Mouse (Mus musculus) ES-Bruce4 (cell line): Measurements from ENCODE around the gene Pou2f3. TPM values are rescaled to one million over a fixed set of nuclear protein-coding genes. Genes with fewer than 3 reads are reported as not detected.

Experiments used
- H3K27ac ChIP-seq: 2 replicates; pipeline ENCODE4 v1.5.1; 2012; ENCODE audit warnings: low read length, inconsistent platforms; ENCODE audit not compliant: insufficient read depth
- H3K27me3 ChIP-seq: 2 replicates; pipeline ENCODE4 v1.6.1; 2012; ENCODE audit warnings: mild to moderate bottlenecking, low read length, inconsistent platforms; ENCODE audit not compliant: control insufficient read depth, poor library complexity, insufficient read depth, severe bottlenecking
- H3K36me3 ChIP-seq: 2 replicates; pipeline ENCODE4 v1.6.1; 2012; ENCODE audit warnings: inconsistent platforms, mild to moderate bottlenecking, low read length, moderate library complexity; ENCODE audit not compliant: control insufficient read depth, poor library complexity, insufficient read depth, severe bottlenecking
- H3K4me1 ChIP-seq: one replicate; pipeline ENCODE4 v1.8.1; 2011; ENCODE audit warnings: low read length; ENCODE audit not compliant: control insufficient read depth, insufficient read depth
- H3K4me3 ChIP-seq: 2 replicates; pipeline ENCODE4 v1.5.1; 2011; ENCODE audit warnings: low read depth, mild to moderate bottlenecking, low read length
- H3K9ac ChIP-seq: 2 replicates; pipeline ENCODE4 v1.6.1; 2012; ENCODE audit warnings: low read depth, mild to moderate bottlenecking, inconsistent platforms; ENCODE audit not compliant: poor library complexity, severe bottlenecking
- H3K9me3 ChIP-seq: replicated peaks from 2 replicates; pipeline ENCODE4 v1.6.1; 2012; ENCODE audit warnings: mild to moderate bottlenecking, low read length, inconsistent platforms; ENCODE audit not compliant: control insufficient read depth, poor library complexity, insufficient read depth, severe bottlenecking
- CTCF ChIP-seq: IDR thresholded peaks from one replicate; pipeline ENCODE4 v1.8.1; 2011; ENCODE audit warnings: low read depth, low read length
- EP300 ChIP-seq: IDR thresholded peaks from 2 replicates; pipeline ENCODE4 v1.6.1; 2011; ENCODE audit warnings: low read depth, low read length; ENCODE audit not compliant: insufficient read depth
- POLR2A ChIP-seq: IDR thresholded peaks from one replicate; pipeline ENCODE4 v1.8.1; 2011; ENCODE audit warnings: low read length; ENCODE audit not compliant: insufficient read depth
- polyA plus RNA-seq: library from polyadenylated mRNA; stranded (reverse); fragments of >200 nt; gene quantifications from 2 replicates; pipeline ENCODE4 v1.2.4, GENCODE M21; 2011; ENCODE audit warnings: low read depth; ENCODE audit not compliant: missing spikeins, insufficient read depth, insufficient read length

The Pou2f3 gene
- polyA plus RNA-seq, 1 experiment, result 2.4 TPM

- TF ChIP-seq EP300 (no peak), CTCF (no peak), POLR2A (no peak)
- H3K9ac ChIP-seq, result no peak overlapping the region
- H3K4me3 ChIP-seq, result no peak overlapping the region
- H3K36me3 ChIP-seq, result no peaks in the 10 kb centered on the region
- no peak overlapping the region for H3K27ac ChIP-seq
- no peaks in the 10 kb centered on the region for H3K9me3 ChIP-seq
- no peaks in the 10 kb centered on the region for H3K4me1 ChIP-seq
- H3K27me3 ChIP-seq, result no peaks in the 10 kb centered on the region
Observed at GRCm38 (mm10) chr9:43116997-43117336, 93.2 kb downstream of the Pou2f3 start.

DNA sequence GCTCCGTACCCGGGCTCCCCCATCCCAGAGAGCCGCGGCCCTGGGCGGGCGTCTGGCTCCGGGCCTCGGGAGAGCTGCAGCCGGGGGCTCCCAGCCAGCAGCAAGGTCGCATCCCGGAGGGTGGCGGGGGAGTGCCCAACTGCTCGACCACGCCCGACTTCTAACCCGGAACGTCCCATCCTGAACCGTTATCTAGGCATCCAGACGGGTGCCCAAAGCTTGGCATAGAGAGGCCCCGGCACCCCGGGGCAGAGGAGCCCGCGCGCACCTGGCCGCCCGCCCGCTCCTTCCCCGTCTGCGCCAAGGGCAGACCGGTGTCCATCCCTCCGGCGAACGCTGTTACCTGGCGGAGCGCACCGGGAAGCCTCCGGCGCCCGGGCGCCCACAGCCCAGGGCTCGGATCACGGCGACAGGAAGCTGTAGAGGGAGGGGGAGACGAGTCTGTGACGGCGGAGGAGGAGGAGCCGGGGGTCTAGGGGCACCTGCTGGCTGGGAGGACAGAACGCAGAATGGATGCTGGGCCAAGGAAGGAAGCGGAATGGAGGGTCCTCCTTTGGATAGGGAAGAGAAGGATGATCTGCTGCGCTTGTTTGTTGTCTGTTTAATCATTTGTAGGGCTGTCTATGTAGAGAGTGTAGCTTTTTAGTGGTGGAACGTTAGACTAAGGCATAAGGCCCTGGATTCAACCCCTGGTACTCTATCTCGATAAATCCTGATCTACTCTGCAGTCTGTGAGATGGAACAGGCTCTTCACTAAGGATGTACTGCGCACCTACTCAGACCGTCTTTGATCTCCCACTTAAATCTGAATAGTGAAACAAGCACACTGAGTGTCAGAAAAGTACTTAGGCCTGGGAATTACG is 93.8 kb downstream of the Pou2f3 start, which contains the start of gene Tmem136:
Gene Tmem136 (minus strand): TSS at position 437 of the 863 bp plus-strand sequence.
- H3K27ac ChIP-seq, result no peak within 1 kb of the TSS
- peak within 1 kb of the TSS; percentile 60 for H3K9ac ChIP-seq
- TF ChIP-seq EP300 (0 out of 2 replicates have a peak, but pooled peaks have one; percentile 16), CTCF (peak; percentile 51), POLR2A (peak; percentile 26)
- H3K27me3 ChIP-seq, result no peaks in the 10 kb centered on the region
- H3K9me3 ChIP-seq, result no peaks in the 10 kb centered on the region
- H3K4me3 ChIP-seq, result peak within 1 kb of the TSS; percentile 73
- no peaks in the 10 kb centered on the region for H3K4me1 ChIP-seq
- no peaks in the 10 kb centered on the region for H3K36me3 ChIP-seq

- H3K9ac ChIP-seq, result peak overlapping the region; percentile 60
- H3K9me3 ChIP-seq, result no peaks in the 10 kb centered on the region
- peak overlapping the region; percentile 73 for H3K4me3 ChIP-seq
- H3K4me1 ChIP-seq, result no peaks in the 10 kb centered on the region
- no peak for TF ChIP-seq CTCF
- TF ChIP-seq POLR2A, result no peak
- TF ChIP-seq EP300, result no peak
- H3K36me3 ChIP-seq, result no peaks in the 10 kb centered on the region; the same call in 1 of the 2 replicates
- no peaks in the 10 kb centered on the region for H3K27me3 ChIP-seq
- H3K27ac ChIP-seq, result no peak overlapping the region
Observed at GRCm38 (mm10) chr9:43115431-43116133, 94.6 kb downstream of the Pou2f3 start.

- TF ChIP-seq CTCF (no peak), EP300 (no peak), POLR2A (no peak)
- Histone ChIP-seq H3K9me3 (no peaks in the 10 kb centered on the region), H3K27me3 (no peaks in the 10 kb centered on the region), H3K27ac (no peak overlapping the region), H3K9ac (no peak overlapping the region), H3K4me1 (no peaks in the 10 kb centered on the region), H3K36me3 (no peaks in the 10 kb centered on the region; the same call in 1 of the 2 replicates), H3K4me3 (no peak overlapping the region)
Observed at GRCm38 (mm10) chr9:43114833-43115232, 95.3 kb downstream of the Pou2f3 start.

GRCm38 (mm10) chr9:43110286-43110980 is 99.7 kb downstream of the Pou2f3 start:
- Histone ChIP-seq H3K27ac (no peak overlapping the region), H3K9ac (no peak overlapping the region), H3K27me3 (no peaks in the 10 kb centered on the region), H3K36me3 (no peaks in the 10 kb centered on the region; the same call in 1 of the 2 replicates), H3K4me3 (no peak overlapping the region), H3K4me1 (no peaks in the 10 kb centered on the region), H3K9me3 (no peaks in the 10 kb centered on the region)
- TF ChIP-seq POLR2A (no peak), CTCF (no peak), EP300 (no peak)
